Mouse (Mus musculus): ENCODE data around the gene Ms4a6c.

DNA sequence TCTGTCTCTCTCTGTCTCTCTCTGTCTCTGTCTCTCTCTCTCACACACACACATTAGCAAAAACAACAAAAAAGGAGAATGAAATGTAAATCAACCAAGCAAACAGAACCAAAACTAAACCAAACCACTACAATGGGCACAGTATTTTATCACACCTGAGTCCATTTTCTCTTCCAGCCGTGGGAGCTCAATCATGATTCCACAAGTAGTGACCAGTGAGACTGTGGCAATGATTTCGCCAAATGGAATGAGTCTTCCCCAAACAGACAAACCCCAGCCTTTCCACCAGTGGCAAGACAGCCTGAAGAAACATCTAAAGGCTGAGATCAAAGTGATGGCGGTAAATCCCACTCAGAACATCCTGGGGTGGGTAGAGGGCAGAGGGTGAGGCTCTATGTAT lies 51.0 kb downstream of the Ms4a6c start:
- TF ChIP-seq CTCF (IDR thresholded peaks at IDR 0.05; ENCODE audit: insufficient read depth, low read length) (no peak), POLR2A (IDR thresholded peaks at IDR 0.05; ENCODE audit: borderline replicate concordance, extremely low read depth, low read depth, low read length) (no peak)

Measured in lung, adult 2 months (tissue).